11 mouse cellular contexts compared by ENCODE assay signal in genomic region chr2:6884796-6885711, GRCm38 (mm10).
A peak's percentile ranks its signal among the peaks of the same experiment; 100 is the strongest.
DNase-seq lines count a peak whose midpoint lies in the region; ATAC-seq and TF ChIP-seq lines count a peak whose summit lies in the region.
"Had no signal": no experiment of that assay in that cellular context is flagged by ENCODE, and none has a peak within 500 bp of the region (broad histone marks: within the 10 kb centered on the region; RNA-seq: fewer than 3 reads in every experiment).

No protein-coding gene starts in this region.

- H3K9ac ChIP-seq in forebrain, embryonic 14.5 days (ENCODE audit: low read length): peak overlapping the region; percentile 98
- peak overlapping the region; percentile 85 for H3K9ac ChIP-seq in midbrain, embryonic 13.5 days (replicated peaks)
- H3K9ac ChIP-seq: limb, embryonic 12.5 days; lung, embryonic 14.5 days had no signal

- no peak for TF ChIP-seq POLR2A in kidney, adult 2 months (IDR thresholded peaks at IDR 0.05; ENCODE audit: low read depth, low read length)

- peak overlapping the region; percentile 53 for H3K4me2 ChIP-seq in forebrain, embryonic 14.5 days (ENCODE audit: low read length)
- peak overlapping the region; percentile 56 for H3K4me2 ChIP-seq in midbrain, embryonic 13.5 days (replicated peaks)
- H3K4me2 ChIP-seq: limb, embryonic 12.5 days; lung, embryonic 14.5 days had no signal

- H3K4me1 ChIP-seq in forebrain, embryonic 14.5 days (ENCODE audit: control insufficient read depth, insufficient read depth, low read length): peaks cover 16% of the 10 kb centered on the region
- H3K4me1 ChIP-seq in midbrain, embryonic 13.5 days (replicated peaks): peaks cover 34% of the 10 kb centered on the region
- H3K4me1 ChIP-seq in kidney, adult 2 months (ENCODE audit: control insufficient read depth, insufficient read depth, low read length): no peaks in the 10 kb centered on the region
- H3K4me1 ChIP-seq: limb, embryonic 12.5 days had no signal

- H3K9me3 ChIP-seq in forebrain, embryonic 14.5 days (replicated peaks; ENCODE audit: control insufficient read depth, low read length): no peaks in the 10 kb centered on the region
- H3K9me3 ChIP-seq in midbrain, embryonic 13.5 days: no peaks in the 10 kb centered on the region
- H3K9me3 ChIP-seq: limb, embryonic 12.5 days had no signal

- H3K27ac ChIP-seq in forebrain, embryonic 14.5 days (ENCODE audit: low read depth, low read length): peak overlapping the region; percentile 99
- H3K27ac ChIP-seq in midbrain, embryonic 13.5 days: peak overlapping the region; percentile 95
- no peak overlapping the region for H3K27ac ChIP-seq in kidney, adult 2 months (ENCODE audit: insufficient read depth, low read depth, low read length)
- H3K27ac ChIP-seq: limb, embryonic 12.5 days had no signal

- WGBS in forebrain, embryonic 14.5 days: 7% methylated on average over 8 of the region's 8 CpGs
- WGBS in midbrain, embryonic 13.5 days: 9% methylated on average over 8 of the region's 8 CpGs
- 87% methylated on average over 8 of the region's 8 CpGs for WGBS in kidney, adult 2 months

- H3K36me3 ChIP-seq in forebrain, embryonic 14.5 days (ENCODE audit: control insufficient read depth, insufficient read depth, low read length): no peaks in the 10 kb centered on the region
- H3K36me3 ChIP-seq in midbrain, embryonic 13.5 days: no peaks in the 10 kb centered on the region
- no peaks in the 10 kb centered on the region for H3K36me3 ChIP-seq in kidney, adult 2 months (ENCODE audit: control insufficient read depth, insufficient read depth, low read length)
- H3K36me3 ChIP-seq: limb, embryonic 12.5 days had no signal

- peak; percentile 71 for DNase-seq in Muller cell, postnatal 12 days (ENCODE audit: inconsistent ontology term)
- peak; percentile 47 to 58 for DNase-seq in cerebellum, postnatal 14 days
- peak; percentile 85 for DNase-seq in forebrain, embryonic 14.5 days (ENCODE audit: low spot score)
- DNase-seq in T-cell, adult 2 months (ENCODE audit: low spot score): no peak
- DNase-seq in heart, adult 11 months: no peak
- no peak for DNase-seq in kidney, adult 2 months
- DNase-seq: heart, postnatal 10 days; kidney, postnatal 25 days; lung, embryonic 14.5 days had no signal

- no peak for TF ChIP-seq CTCF in kidney, adult 2 months (conservative IDR thresholded peaks at IDR 0.05; ENCODE audit: insufficient read depth, insufficient read length, low read depth, low read length)

- H3K27me3 ChIP-seq in forebrain, embryonic 14.5 days (replicated peaks; ENCODE audit: control insufficient read depth, insufficient read depth, low read length): no peaks in the 10 kb centered on the region
- H3K27me3 ChIP-seq in midbrain, embryonic 13.5 days: no peaks in the 10 kb centered on the region
- no peaks in the 10 kb centered on the region for H3K27me3 ChIP-seq in kidney, adult 2 months (replicated peaks; ENCODE audit: control insufficient read depth, insufficient read depth, low read length)
- H3K27me3 ChIP-seq: limb, embryonic 12.5 days had no signal

- peak; percentile 66 for ATAC-seq in forebrain, embryonic 14.5 days
- ATAC-seq in midbrain, embryonic 13.5 days: peak; percentile 85

- peak overlapping the region; percentile 69 for H3K4me3 ChIP-seq in forebrain, embryonic 14.5 days (ENCODE audit: low read depth, low read length)
- H3K4me3 ChIP-seq in midbrain, embryonic 13.5 days (replicated peaks): peak overlapping the region; percentile 68
- no peak overlapping the region for H3K4me3 ChIP-seq in kidney, adult 2 months (ENCODE audit: insufficient read depth, low read depth, low read length)
- H3K4me3 ChIP-seq: limb, embryonic 12.5 days had no signal

Comparison
In these comparisons a context has a peak if more than half of its experiments do, and no peak if none do; other contexts are left out.
1. DNase-seq: peak in Muller cell, postnatal 12 days (single experiment), cerebellum, postnatal 14 days (2 of 2) and forebrain, embryonic 14.5 days (single experiment); none in T-cell, adult 2 months (single experiment), heart, adult 11 months (single experiment) and kidney, adult 2 months (single experiment).